Mouse (Mus musculus): ENCODE results near the gene Ugt2a3.
"Not testable (repeated sequence)": the region's sequence is repeated elsewhere in the genome, so short reads cannot be mapped to it uniquely, and the experiment has no call there.

DNA sequence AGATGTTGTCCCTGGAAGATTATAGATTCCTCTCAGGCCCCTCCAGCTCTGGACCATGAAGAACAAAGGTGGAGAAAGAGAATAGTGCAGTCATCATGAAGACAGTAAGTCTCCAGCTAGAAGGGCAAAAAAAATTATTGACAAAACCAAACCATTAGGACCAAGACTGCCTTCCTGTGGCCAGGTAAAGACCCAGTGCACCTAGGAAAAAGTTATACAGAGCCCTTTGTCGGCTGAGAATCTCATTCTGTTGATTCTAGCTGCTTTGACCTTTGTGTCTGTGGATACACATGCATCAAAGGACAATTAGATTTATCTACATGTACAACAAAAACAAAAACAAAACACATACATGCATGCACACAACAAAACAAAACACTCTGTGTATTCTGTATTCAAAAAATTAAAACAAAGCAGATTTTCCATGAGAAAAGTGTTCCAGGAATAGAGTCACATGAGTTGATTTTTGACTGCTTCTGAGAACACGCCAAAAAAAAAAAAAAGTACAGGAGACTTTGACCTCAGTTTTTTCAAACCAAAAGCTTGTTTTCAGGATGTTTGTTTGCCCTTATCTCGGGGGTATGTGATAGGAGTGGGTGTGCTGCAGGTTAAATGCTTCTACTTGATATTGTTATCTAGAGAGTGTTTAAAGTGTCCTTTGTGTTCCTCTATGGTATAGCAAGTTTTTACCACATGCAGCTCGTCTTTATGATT lies 36.0 kb upstream of the Ugt2a3 start:
- TF ChIP-seq TCF12 (IDR thresholded peaks at IDR 0.05; ENCODE audit: low read depth, low read length); MEF2A (IDR thresholded peaks at IDR 0.05; ENCODE audit: borderline replicate concordance, low read depth, low read length); EP300 (IDR thresholded peaks at IDR 0.05; ENCODE audit: low read length); CTCF (conservative IDR thresholded peaks at IDR 0.05 in 1 of 2, IDR thresholded peaks at IDR 0.05 in 1 of 2; ENCODE audit: low read depth in 2 of 2, low read length in 2 of 2); ETS1 (conservative IDR thresholded peaks at IDR 0.05; ENCODE audit: low read depth, low read length); BHLHE40 (IDR thresholded peaks at IDR 0.05; ENCODE audit: low read depth, low read length); ZC3H11A (IDR thresholded peaks at IDR 0.05; ENCODE audit: low read depth, low read length); SIN3A (IDR thresholded peaks at IDR 0.05; ENCODE audit: low read length); POLR2A (IDR thresholded peaks at IDR 0.05; ENCODE audit: low read depth, low read length): not testable (repeated sequence)

Data from CH12.LX (cell line).